Mouse (Mus musculus): ENCODE results near the gene Cacng2.
A peak's percentile ranks its signal among the peaks of the same experiment; 100 is the strongest.

The Cacng2 gene

GRCm38 (mm10) chr15:78082149-78082548 is 37.7 kb downstream of the Cacng2 start:
- DNase-seq (ENCODE audit: low spot score): no peak

GRCm38 (mm10) chr15:78081384-78081783 is 38.4 kb downstream of the Cacng2 start:
- DNase-seq (ENCODE audit: low spot score): no peak

GRCm38 (mm10) chr15:78080326-78080725 is 39.5 kb downstream of the Cacng2 start:
- DNase-seq (ENCODE audit: low spot score): no peak

- DNase-seq (ENCODE audit: low spot score): no peak
Observed at GRCm38 (mm10) chr15:78078776-78079628, 40.8 kb downstream of the Cacng2 start.

GRCm38 (mm10) chr15:78078206-78078605 is 41.6 kb downstream of the Cacng2 start:
- DNase-seq (ENCODE audit: low spot score): no peak

GRCm38 (mm10) chr15:78075921-78076320 is 43.9 kb downstream of the Cacng2 start:
- DNase-seq (ENCODE audit: low spot score): no peak

GRCm38 (mm10) chr15:78073109-78073508 is 46.7 kb downstream of the Cacng2 start:
- no peak for DNase-seq (ENCODE audit: low spot score)

- DNase-seq (ENCODE audit: low spot score): peak; percentile 86
Observed at GRCm38 (mm10) chr15:78066475-78066874, 53.4 kb downstream of the Cacng2 start.

GRCm38 (mm10) chr15:78065541-78065940 is 54.3 kb downstream of the Cacng2 start:
- DNase-seq (ENCODE audit: low spot score): peak; percentile 26

GRCm38 (mm10) chr15:78064340-78064739 is 55.5 kb downstream of the Cacng2 start:
- no peak for DNase-seq (ENCODE audit: low spot score)

GRCm38 (mm10) chr15:78062467-78062866 is 57.4 kb downstream of the Cacng2 start:
- no peak for DNase-seq (ENCODE audit: low spot score)

- DNase-seq (ENCODE audit: low spot score): no peak
Observed at GRCm38 (mm10) chr15:78056930-78057329, 62.9 kb downstream of the Cacng2 start.

GRCm38 (mm10) chr15:78050682-78051081 is 69.1 kb downstream of the Cacng2 start:
- DNase-seq (ENCODE audit: low spot score): no peak

- DNase-seq (ENCODE audit: low spot score): no peak
Observed at GRCm38 (mm10) chr15:78049933-78050332, 69.9 kb downstream of the Cacng2 start.

GRCm38 (mm10) chr15:78045842-78046241 is 74.0 kb downstream of the Cacng2 start:
- DNase-seq (ENCODE audit: low spot score): no peak

- DNase-seq (ENCODE audit: low spot score): no peak
Observed at GRCm38 (mm10) chr15:78045314-78045713, 74.5 kb downstream of the Cacng2 start.

GRCm38 (mm10) chr15:78044826-78045225 is 75.0 kb downstream of the Cacng2 start:
- no peak for DNase-seq (ENCODE audit: low spot score)

- DNase-seq (ENCODE audit: low spot score): no peak
Observed at GRCm38 (mm10) chr15:78042706-78043105, 77.1 kb downstream of the Cacng2 start.

GRCm38 (mm10) chr15:78037626-78038025 is 82.2 kb downstream of the Cacng2 start:
- no peak for DNase-seq (ENCODE audit: low spot score)

- no peak for DNase-seq (ENCODE audit: low spot score)
Observed at GRCm38 (mm10) chr15:78036586-78036985, 83.2 kb downstream of the Cacng2 start.

GRCm38 (mm10) chr15:78029938-78030337 is 89.9 kb downstream of the Cacng2 start:
- no peak for DNase-seq (ENCODE audit: low spot score)

GRCm38 (mm10) chr15:78026521-78026920 is 93.3 kb downstream of the Cacng2 start:
- DNase-seq (ENCODE audit: low spot score): no peak

GRCm38 (mm10) chr15:78024211-78024610 is 95.6 kb downstream of the Cacng2 start:
- no peak for DNase-seq (ENCODE audit: low spot score)

GRCm38 (mm10) chr15:78014046-78014445 is 105.8 kb downstream of the Cacng2 start:
- DNase-seq (ENCODE audit: low spot score): no peak
